Mouse (Mus musculus) inflammation-experienced regulatory T-cells, adult 16 weeks (primary cell): ENCODE measurements around the gene Tmem43. TPM values are rescaled to one million over a fixed set of nuclear protein-coding genes. Genes with fewer than 3 reads are reported as not detected.

Source experiments
- polyA plus RNA-seq: library from polyadenylated mRNA; unstranded; fragments of 100-300 nt; shearing (Covaris generic); gene quantifications from one replicate; pipeline ENCODE4 v1.2.1, GENCODE M21; 2017

The Tmem43 gene
- polyA plus RNA-seq = 86.4 TPM

GRCm38 (mm10) chr6:91472868-91473804, at the start of gene Tmem43, which contains the start of gene Chchd4:
Gene Tmem43, plus strand, starts transcription at chr6:91473703.
Gene Chchd4, minus strand, starts transcription at chr6:91473546.

GRCm38 (mm10) chr6:91515545-91516449, 42.3 kb downstream of the Tmem43 start, which contains the start of the genes Xpc and Lsm3:
Gene Xpc, minus strand, starts transcription at chr6:91515888.
Gene Lsm3, plus strand, starts transcription at chr6:91515928.

Other genes with a start within 250 kb of the Tmem43 start
- gene Wnt7a, start 62.3 kb upstream of the Tmem43 start, polyA plus RNA-seq = not detected
- gene Chchd4, start 157 bp upstream of the Tmem43 start, polyA plus RNA-seq = 17.1 TPM
- gene Xpc, start 42.2 kb downstream of the Tmem43 start, polyA plus RNA-seq = 39.2 TPM
- gene Lsm3, start 42.2 kb downstream of the Tmem43 start, polyA plus RNA-seq = 140 TPM
- 49.1 TPM for gene Slc6a6, start 210.3 kb downstream of the Tmem43 start, polyA plus RNA-seq